Mouse (Mus musculus) forebrain, postnatal 0 days (tissue): ENCODE measurements around the gene Tspan17. TPM values are rescaled to one million over a fixed set of nuclear protein-coding genes. Genes with fewer than 3 reads are reported as not detected.

Experiments used
- ATAC-seq: fragments of 200-750 bp; cut with Nextera tagmentation; 2 replicates; pipeline ENCODE4 v1.8.0; 2017; ENCODE audit warnings: mild to moderate bottlenecking, moderate library complexity
- DNase-seq: peaks from one replicate; pipeline ENCODE4 v3.0.0-alpha.2; 2015
- H3K27ac ChIP-seq: fragments of 300-500 bp; sonication (generic); 2 replicates; pipeline ENCODE4 v1.5.1; 2014; ENCODE audit warnings: low read depth, mild to moderate bottlenecking, antibody characterized with exemption, low read length, moderate library complexity, mixed read lengths
- H3K27me3 ChIP-seq: fragments of 300-500 bp; sonication (generic); 2 replicates; pipeline ENCODE4 v1.6.1; 2014; ENCODE audit warnings: mild to moderate bottlenecking, low read length, mixed read lengths; ENCODE audit not compliant: insufficient read depth
- H3K36me3 ChIP-seq: fragments of 300-500 bp; sonication (generic); 2 replicates; pipeline ENCODE4 v1.6.1; 2014; ENCODE audit warnings: mild to moderate bottlenecking, moderate library complexity; ENCODE audit not compliant: insufficient read depth
- H3K4me1 ChIP-seq: fragments of 300-500 bp; sonication (generic); 2 replicates; pipeline ENCODE4 v1.6.1; 2014; ENCODE audit warnings: antibody characterized with exemption; ENCODE audit not compliant: insufficient read depth
- H3K4me2 ChIP-seq: fragments of 300-500 bp; sonication (generic); 2 replicates; pipeline ENCODE4 v1.6.1; 2014; ENCODE audit warnings: low read depth, mild to moderate bottlenecking, moderate library complexity
- H3K4me3 ChIP-seq: fragments of 300-500 bp; sonication (generic); 2 replicates; pipeline ENCODE4 v1.5.1; 2014; ENCODE audit warnings: low read depth, low read length, mixed read lengths
- H3K9ac ChIP-seq: fragments of 300-500 bp; sonication (generic); 2 replicates; pipeline ENCODE4 v1.6.1; 2014; ENCODE audit warnings: mild to moderate bottlenecking
- H3K9me3 ChIP-seq: fragments of 300-500 bp; sonication (generic); 2 replicates; pipeline ENCODE4 v1.6.1; 2016; ENCODE audit warnings: low read length
- CTCF ChIP-seq: sonication (generic); IDR thresholded peaks from 2 replicates; pipeline ENCODE4 v1.5.1; 2016; ENCODE audit warnings: antibody characterized with exemption, control low read depth, low read depth
- WGBS: fragments of 180-500 bp; shearing (Covaris S2); extraction: QIAGEN DNeasy Blood & Tissue Kit; methylation state at CpG from one replicate; pipeline ENCODE4 v1.1.7; 2014; 5-methylcytosine and 5-hydroxymethylcytosine counted together
- polyA plus RNA-seq: library from polyadenylated mRNA; unstranded; fragments of >200 nt; fragmentation: Nextera tagmentation; extraction: Ambion mirVana; gene quantifications from 2 replicates; pipeline ENCODE4 v1.2.1, GENCODE M21; 2015
- total RNA-seq: library from RNA; depleted of rRNA; stranded (reverse); fragments of >200 nt; gene quantifications from 2 replicates; pipeline ENCODE4 v1.2.3, GENCODE M21; 2014; rRNA removed

Tspan17 gene
- total RNA-seq (26.5 and 28.3 TPM in 2 replicates), polyA plus RNA-seq (44.2 and 61.1 TPM in 2 replicates)

GRCm38 (mm10) chr13:54788740-54789560 is at the start of gene Tspan17:
Tspan17 (plus strand) TSS chr13:54789377.
- H3K4me1 ChIP-seq: peaks cover 5% of the 10 kb centered on the region; the same call in 1 of the 2 replicates
- peak; percentile 86 for DNase-seq
- WGBS: 6% methylated on average over 46 of the region's 49 CpGs
- peak within 1 kb of the TSS; percentile 47; the same call in 1 of the 2 replicates for H3K27ac ChIP-seq
- H3K27me3 ChIP-seq: no peaks in the 10 kb centered on the region
- ATAC-seq: peak; percentile 80
- no peaks in the 10 kb centered on the region for H3K36me3 ChIP-seq
- H3K9ac ChIP-seq: peak within 1 kb of the TSS; percentile 62
- no peaks in the 10 kb centered on the region for H3K9me3 ChIP-seq
- TF ChIP-seq CTCF: no peak
- H3K4me2 ChIP-seq: peak within 1 kb of the TSS; percentile 100
- peak within 1 kb of the TSS; percentile 64 for H3K4me3 ChIP-seq

DNA sequence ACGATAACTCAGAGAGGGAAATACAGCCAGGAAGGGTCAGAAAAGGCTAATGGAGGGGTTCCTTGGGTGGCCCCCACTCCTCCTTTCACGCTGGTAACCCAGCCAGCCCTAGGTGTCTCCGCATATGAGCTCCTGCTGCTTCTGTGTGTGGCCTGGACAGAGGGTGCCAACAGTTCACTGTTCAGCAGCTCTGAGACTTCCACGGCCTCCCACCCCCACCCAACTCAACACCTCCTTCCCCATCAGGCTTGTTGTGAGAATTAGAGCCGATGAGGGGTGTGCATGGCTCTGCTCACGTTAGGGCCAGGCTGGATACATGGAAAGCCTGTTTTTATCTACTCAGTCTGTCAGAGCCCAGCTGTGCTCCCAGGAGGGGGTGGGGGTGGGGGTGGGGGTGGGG is 43.1 kb upstream of the Tspan17 start:
- ATAC-seq (no peak), DNase-seq (no peak)
- Histone ChIP-seq H3K9me3 (no peaks in the 10 kb centered on the region), H3K4me2 (peak overlapping the region; percentile 81), H3K9ac (no peak overlapping the region), H3K27ac (no peak overlapping the region), H3K36me3 (peaks cover 9% of the 10 kb centered on the region), H3K4me1 (peaks cover 20% of the 10 kb centered on the region), H3K27me3 (no peaks in the 10 kb centered on the region), H3K4me3 (no peak overlapping the region)
- TF ChIP-seq CTCF: no peak
- WGBS: 35% methylated on average over 6 of the region's 6 CpGs

- Histone ChIP-seq H3K9me3 (no peaks in the 10 kb centered on the region), H3K4me2 (peak overlapping the region; percentile 81), H3K27me3 (no peaks in the 10 kb centered on the region), H3K4me1 (peaks cover 25% of the 10 kb centered on the region), H3K9ac (no peak overlapping the region), H3K27ac (no peak overlapping the region), H3K4me3 (0 out of 2 replicates have a peak overlapping the region, but pooled peaks have one; percentile 5), H3K36me3 (peaks cover 2% of the 10 kb centered on the region)
- WGBS: 21% methylated on average over 10 of the region's 10 CpGs
- no peak for ATAC-seq
- DNase-seq: no peak
- TF ChIP-seq CTCF: no peak
These were observed 42.3 kb upstream of the Tspan17 start for GRCm38 (mm10) chr13:54746896-54747295.

DNA sequence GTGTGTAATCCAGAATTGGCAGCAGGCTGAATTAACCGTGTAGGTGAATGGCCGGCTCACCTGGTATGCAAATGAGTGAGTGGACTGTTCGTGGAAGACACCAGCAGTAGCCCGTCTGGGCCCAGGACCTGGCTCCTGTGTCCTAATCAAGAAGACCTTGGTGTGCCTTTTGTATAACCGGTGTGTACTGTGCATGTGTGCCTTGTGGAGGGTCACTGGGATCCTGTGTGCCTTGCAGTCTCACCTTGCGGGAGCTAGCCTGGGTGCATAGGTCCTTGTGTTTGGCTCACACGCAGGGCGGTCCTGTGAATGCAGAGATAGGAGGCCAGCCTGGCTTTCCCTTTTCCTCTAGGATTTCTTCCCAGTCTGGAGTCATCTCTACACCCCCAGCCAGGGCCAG is 41.0 kb upstream of the Tspan17 start:
- Histone ChIP-seq H3K27ac (no peak overlapping the region), H3K9ac (peak overlapping the region; percentile 82), H3K27me3 (no peaks in the 10 kb centered on the region), H3K4me2 (peak overlapping the region; percentile 81), H3K36me3 (no peaks in the 10 kb centered on the region; the same call in 1 of the 2 replicates), H3K9me3 (no peaks in the 10 kb centered on the region), H3K4me3 (peak overlapping the region; percentile 82), H3K4me1 (peaks cover 35% of the 10 kb centered on the region)
- ATAC-seq: no peak
- 80% methylated on average over 8 of the region's 8 CpGs for WGBS
- no peak for TF ChIP-seq CTCF
- DNase-seq: no peak

DNA sequence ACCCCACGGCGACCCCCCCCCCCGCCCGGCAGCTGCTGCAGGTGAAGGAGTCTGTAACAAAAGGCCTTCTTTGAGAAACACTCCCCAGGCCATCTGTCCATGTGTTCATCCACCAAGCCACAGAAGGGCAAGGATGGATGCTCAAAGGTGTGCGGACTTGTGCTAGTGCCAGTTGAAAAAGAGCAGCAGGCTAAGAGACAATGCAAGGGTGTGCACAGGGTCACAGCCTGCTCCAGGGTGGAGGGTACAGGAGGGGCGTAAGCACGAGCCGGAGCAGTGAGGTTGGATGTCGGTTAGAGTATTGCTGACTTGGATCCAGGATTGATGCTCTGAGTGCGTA is 40.5 kb upstream of the Tspan17 start:
- Histone ChIP-seq H3K9ac (peak overlapping the region; percentile 82), H3K36me3 (no peaks in the 10 kb centered on the region; the same call in 1 of the 2 replicates), H3K9me3 (no peaks in the 10 kb centered on the region), H3K27ac (peak overlapping the region; percentile 91), H3K4me2 (peak overlapping the region; percentile 81), H3K4me3 (peak overlapping the region; percentile 82), H3K27me3 (no peaks in the 10 kb centered on the region), H3K4me1 (peaks cover 39% of the 10 kb centered on the region)
- DNase-seq (no peak), ATAC-seq (peak; percentile 10)
- 29% methylated on average over 10 of the region's 10 CpGs for WGBS
- TF ChIP-seq CTCF: no peak

- WGBS: 3% methylated on average over 58 of the region's 100 CpGs
- peak overlapping the region; percentile 81 for H3K4me2 ChIP-seq
- H3K27ac ChIP-seq: peak overlapping the region; percentile 91
- H3K36me3 ChIP-seq: no peaks in the 10 kb centered on the region; the same call in 1 of the 2 replicates
- ATAC-seq (peak; percentile 89), DNase-seq (peak; percentile 90)
- no peaks in the 10 kb centered on the region for H3K9me3 ChIP-seq
- peaks cover 45% of the 10 kb centered on the region for H3K4me1 ChIP-seq
- peak overlapping the region; percentile 82 for H3K4me3 ChIP-seq
- TF ChIP-seq CTCF: no peak
- peak overlapping the region; percentile 82 for H3K9ac ChIP-seq
- H3K27me3 ChIP-seq: no peaks in the 10 kb centered on the region
These were observed 39.9 kb upstream of the Tspan17 start for GRCm38 (mm10) chr13:54749061-54749863.
